Mouse (Mus musculus) intestine, embryonic 16.5 days (tissue): ENCODE data around the gene Aff3. TPM values are rescaled to one million over a fixed set of nuclear protein-coding genes. Genes with fewer than 3 reads are reported as not detected.

Source experiments
- ATAC-seq: fragments of 200-750 bp; cut with Nextera tagmentation; 2 replicates; pipeline ENCODE4 v1.8.0; 2017; ENCODE audit warnings: moderate TSS enrichment, moderate library complexity
- H3K27ac ChIP-seq: fragments of 300-500 bp; sonication (generic); 2 replicates; pipeline ENCODE4 v1.5.1; 2014; ENCODE audit warnings: mild to moderate bottlenecking, low read length
- H3K27me3 ChIP-seq: fragments of 300-500 bp; sonication (generic); replicated peaks from 2 replicates; pipeline ENCODE4 v1.6.1; 2014; ENCODE audit warnings: low read length, control low read depth, mixed read lengths; ENCODE audit not compliant: control insufficient read depth, insufficient read depth
- H3K36me3 ChIP-seq: fragments of 300-500 bp; sonication (generic); 2 replicates; pipeline ENCODE4 v1.6.1; 2014; ENCODE audit warnings: low read length, control low read depth; ENCODE audit not compliant: control insufficient read depth, insufficient read depth
- H3K4me1 ChIP-seq: fragments of 300-500 bp; sonication (generic); 2 replicates; pipeline ENCODE4 v1.6.1; 2014; ENCODE audit warnings: low read length, control low read depth, mixed read lengths; ENCODE audit not compliant: control insufficient read depth, insufficient read depth
- H3K4me2 ChIP-seq: fragments of 300-500 bp; sonication (generic); 2 replicates; pipeline ENCODE4 v1.6.1; 2014; ENCODE audit warnings: low read depth, low read length, control low read depth
- H3K4me3 ChIP-seq: fragments of 300-500 bp; sonication (generic); 2 replicates; pipeline ENCODE4 v1.5.1; 2014; ENCODE audit warnings: mild to moderate bottlenecking, low read length
- H3K9ac ChIP-seq: fragments of 300-500 bp; sonication (generic); 2 replicates; pipeline ENCODE4 v1.6.1; 2014; ENCODE audit warnings: low read depth, low read length
- H3K9me3 ChIP-seq: fragments of 300-500 bp; sonication (generic); 2 replicates; pipeline ENCODE4 v1.6.1; 2016; ENCODE audit warnings: low read length, control low read depth; ENCODE audit not compliant: control insufficient read depth
- whole genome bisulfite sequencing: fragments of 180-500 bp; shearing (Covaris S2); extraction: QIAGEN DNeasy Blood & Tissue Kit; methylation state at CpG from one replicate; pipeline ENCODE4 v1.1.7; 2014; 5-methylcytosine and 5-hydroxymethylcytosine counted together
- polyA plus RNA-seq: library from polyadenylated mRNA; unstranded; fragments of >200 nt; fragmentation: Nextera tagmentation; extraction: Ambion mirVana; gene quantifications from 2 replicates; pipeline ENCODE4 v1.2.1, GENCODE M21; 2015

Aff3 gene
- polyA plus RNA-seq: 2.1 TPM in 2 replicates

DNA sequence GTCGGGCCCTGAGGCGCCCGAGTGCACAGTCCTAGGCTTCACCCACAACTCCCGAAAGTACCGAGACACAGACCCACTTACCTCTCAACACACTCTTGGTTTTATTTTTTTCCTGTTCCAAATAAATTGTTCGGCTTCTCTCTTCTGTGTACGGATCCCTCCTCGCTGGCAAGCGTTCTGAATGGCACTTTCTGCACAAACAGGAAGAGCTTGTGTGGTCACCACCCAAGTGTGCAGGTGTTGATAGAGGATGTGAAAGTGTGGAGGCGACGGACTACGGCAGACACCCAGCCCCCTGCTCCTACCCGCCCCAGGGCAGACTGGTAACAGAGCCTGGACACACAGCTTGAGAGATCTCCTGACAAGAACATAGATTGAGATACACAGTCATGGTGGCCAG, at the start of gene Aff3:
Gene Aff3 (minus strand): TSS at position 179 of the 400 bp plus-strand sequence.
- WGBS: 79% methylated on average over 13 of the region's 13 CpGs
- Histone ChIP-seq H3K4me2 (no peak within 1 kb of the TSS), H3K9ac (no peak within 1 kb of the TSS), H3K36me3 (no peaks in the 10 kb centered on the region), H3K9me3 (no peaks in the 10 kb centered on the region), H3K4me1 (peaks cover 4% of the 10 kb centered on the region; the same call in 1 of the 2 replicates), H3K4me3 (no peak within 1 kb of the TSS), H3K27ac (peak within 1 kb of the TSS; percentile 45; the same call in 1 of the 2 replicates), H3K27me3 (no peaks in the 10 kb centered on the region)
- no peak for ATAC-seq

DNA sequence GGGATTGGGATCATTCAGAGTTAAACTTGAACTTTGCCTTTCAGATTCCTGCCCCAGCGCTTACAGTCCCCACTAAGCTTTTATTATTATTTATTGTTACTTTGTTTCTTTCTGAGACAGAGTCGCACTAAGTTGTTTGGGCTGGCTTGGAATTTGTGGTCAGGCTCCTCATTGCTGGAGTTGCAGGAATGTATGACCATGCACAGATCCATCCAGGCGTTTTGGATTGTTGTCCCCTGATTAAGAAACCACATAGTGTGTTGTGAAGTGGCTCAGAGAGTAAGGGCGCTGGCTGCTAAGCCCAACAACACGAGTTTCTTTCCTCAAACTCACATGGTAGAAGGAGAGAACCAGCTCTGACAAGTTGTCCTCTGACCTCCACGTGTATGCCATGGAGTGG, 35.9 kb upstream of the Aff3 start:
- H3K9me3 ChIP-seq: no peaks in the 10 kb centered on the region
- H3K9ac ChIP-seq: no peak overlapping the region
- H3K4me2 ChIP-seq: no peak overlapping the region
- H3K4me3 ChIP-seq: no peak overlapping the region
- no peak for ATAC-seq
- H3K27ac ChIP-seq: no peak overlapping the region
- H3K36me3 ChIP-seq: no peaks in the 10 kb centered on the region
- no peaks in the 10 kb centered on the region for H3K27me3 ChIP-seq
- H3K4me1 ChIP-seq: no peaks in the 10 kb centered on the region
- WGBS: 62% methylated on average over 6 of the region's 6 CpGs

DNA sequence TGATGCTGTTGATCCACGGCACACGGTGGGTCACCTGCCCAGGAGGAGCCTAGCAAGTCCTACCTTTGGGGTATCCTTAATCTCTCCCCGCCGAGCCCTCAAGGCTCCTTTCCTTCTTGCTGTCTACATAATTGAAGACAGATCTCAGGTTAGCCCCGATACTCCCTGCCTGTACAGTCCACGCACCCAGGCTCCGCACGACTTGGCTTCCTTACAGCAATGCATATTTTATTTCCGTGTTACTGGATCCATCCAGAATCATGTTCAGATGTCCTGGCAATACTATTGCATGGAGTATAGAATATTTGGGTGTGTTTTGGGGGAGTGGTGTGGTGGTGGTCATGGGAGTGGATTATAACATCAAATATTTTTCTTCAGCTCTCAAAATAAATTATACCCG, 34.5 kb upstream of the Aff3 start:
- no peak overlapping the region for H3K27ac ChIP-seq
- H3K4me2 ChIP-seq: no peak overlapping the region
- H3K36me3 ChIP-seq: no peaks in the 10 kb centered on the region
- no peaks in the 10 kb centered on the region for H3K9me3 ChIP-seq
- 85% methylated on average over 10 of the region's 10 CpGs for WGBS
- no peaks in the 10 kb centered on the region for H3K4me1 ChIP-seq
- H3K4me3 ChIP-seq: no peak overlapping the region
- H3K27me3 ChIP-seq: no peaks in the 10 kb centered on the region
- no peak overlapping the region for H3K9ac ChIP-seq
- ATAC-seq: no peak

DNA sequence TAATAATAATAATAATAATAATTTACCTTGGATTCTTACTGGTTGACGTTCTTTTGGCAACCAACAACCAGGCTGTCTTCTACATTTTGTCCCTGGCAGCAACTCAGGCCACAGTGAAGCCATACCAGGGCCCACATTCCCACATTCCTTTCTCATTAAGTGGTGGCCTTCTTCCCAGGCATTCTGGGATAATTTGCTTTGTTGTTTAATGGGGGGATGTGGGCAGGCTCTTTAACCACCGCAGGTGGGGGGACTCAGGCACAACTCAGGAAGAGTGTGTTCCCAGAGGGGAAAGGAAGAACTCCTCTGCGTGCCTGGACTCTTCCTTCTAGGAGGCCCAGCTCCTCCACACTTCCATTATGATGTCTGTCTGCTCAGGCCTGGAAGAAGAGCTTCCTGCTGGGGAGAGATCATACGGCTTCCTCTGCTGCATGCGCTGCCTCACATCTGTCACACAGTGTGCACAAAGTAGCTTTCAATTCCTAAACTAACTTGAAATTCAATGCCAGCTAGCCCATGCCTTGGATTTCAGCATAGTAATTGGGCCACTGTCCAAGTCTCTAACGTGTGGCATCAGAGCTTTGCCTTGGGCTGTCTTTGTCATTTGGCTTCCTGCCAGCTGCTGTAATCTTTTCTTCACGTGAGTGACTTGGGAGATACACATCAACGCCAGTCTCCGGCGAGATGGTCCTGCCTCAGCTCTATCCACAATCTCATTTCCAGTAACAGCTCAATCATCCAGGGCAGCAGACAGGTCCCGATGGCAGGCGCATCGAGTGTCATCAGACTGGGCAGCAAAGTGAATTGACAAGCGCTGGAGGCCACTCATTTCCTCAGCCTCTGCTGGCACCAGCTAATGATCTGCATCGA, 31.3 kb upstream of the Aff3 start:
- no peaks in the 10 kb centered on the region for H3K4me1 ChIP-seq
- H3K27ac ChIP-seq: no peak overlapping the region
- WGBS: 54% methylated on average over 15 of the region's 15 CpGs
- no peak overlapping the region for H3K4me3 ChIP-seq
- no peak overlapping the region for H3K9ac ChIP-seq
- H3K4me2 ChIP-seq: no peak overlapping the region
- no peaks in the 10 kb centered on the region for H3K9me3 ChIP-seq
- no peaks in the 10 kb centered on the region for H3K36me3 ChIP-seq
- ATAC-seq: no peak
- H3K27me3 ChIP-seq: no peaks in the 10 kb centered on the region

DNA sequence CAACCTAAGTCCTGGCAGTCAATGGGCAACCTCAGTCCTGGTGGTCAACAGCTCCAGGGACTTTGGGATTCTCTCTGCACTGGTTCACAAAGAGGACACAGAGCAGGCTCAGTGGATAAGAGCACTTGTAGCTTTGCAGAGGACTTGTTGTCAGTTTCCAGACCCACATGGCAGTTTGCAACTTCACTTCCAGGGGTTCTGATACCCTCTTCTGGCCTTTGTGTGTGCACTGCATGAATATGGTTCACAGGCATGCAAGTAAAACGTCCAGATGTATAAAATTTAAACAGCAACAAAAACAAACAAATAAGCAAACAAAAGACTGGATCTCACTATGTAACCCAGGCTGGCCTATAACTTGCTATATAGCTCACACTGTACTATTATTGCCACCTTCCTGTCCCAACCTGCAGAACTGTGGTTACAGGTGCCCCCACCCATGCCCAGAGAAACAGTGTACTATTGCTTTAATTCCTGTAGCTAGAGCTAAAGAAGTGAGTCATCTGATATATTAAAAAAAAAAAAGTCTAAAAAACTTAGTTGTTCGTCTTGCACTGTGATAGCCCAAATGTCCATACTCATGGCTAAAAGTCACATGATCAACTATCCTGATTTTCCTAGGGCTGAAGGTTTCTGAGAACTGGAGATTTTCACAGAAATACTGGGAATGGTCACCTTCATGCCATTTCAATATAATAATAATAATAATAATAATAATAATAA, 30.5 kb upstream of the Aff3 start:
- 68% methylated on average over 2 of the region's 2 CpGs for WGBS
- ATAC-seq: no peak
- no peak overlapping the region for H3K9ac ChIP-seq
- H3K27me3 ChIP-seq: no peaks in the 10 kb centered on the region
- no peaks in the 10 kb centered on the region for H3K9me3 ChIP-seq
- no peaks in the 10 kb centered on the region for H3K36me3 ChIP-seq
- no peak overlapping the region for H3K4me3 ChIP-seq
- no peaks in the 10 kb centered on the region for H3K4me1 ChIP-seq
- no peak overlapping the region for H3K4me2 ChIP-seq
- no peak overlapping the region for H3K27ac ChIP-seq

DNA sequence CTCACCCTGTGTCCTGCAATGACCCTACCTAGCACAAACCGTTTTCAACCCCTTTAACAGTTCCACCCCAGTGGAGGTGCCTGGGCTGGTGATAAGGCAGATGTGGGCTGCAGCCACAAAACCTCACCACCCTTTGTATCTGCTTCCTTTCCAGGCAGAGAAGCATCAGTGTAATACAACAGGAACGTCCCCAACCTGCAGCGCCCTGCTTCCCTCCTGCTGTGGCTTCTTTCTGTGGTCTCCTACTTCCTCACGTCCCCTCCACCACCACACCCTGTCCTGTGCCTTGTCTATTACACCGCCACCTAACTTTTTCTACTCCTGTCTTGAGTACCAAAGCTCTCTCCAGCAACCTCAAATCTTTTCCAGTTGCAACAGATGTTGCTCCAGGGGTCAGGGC, 29.4 kb upstream of the Aff3 start:
- no peak overlapping the region for H3K27ac ChIP-seq
- H3K27me3 ChIP-seq: no peaks in the 10 kb centered on the region
- H3K9ac ChIP-seq: no peak overlapping the region
- no peak overlapping the region for H3K4me3 ChIP-seq
- WGBS: 63% methylated on average over 5 of the region's 5 CpGs
- H3K9me3 ChIP-seq: no peaks in the 10 kb centered on the region
- H3K4me1 ChIP-seq: no peaks in the 10 kb centered on the region
- no peaks in the 10 kb centered on the region for H3K36me3 ChIP-seq
- ATAC-seq: no peak
- H3K4me2 ChIP-seq: no peak overlapping the region

DNA sequence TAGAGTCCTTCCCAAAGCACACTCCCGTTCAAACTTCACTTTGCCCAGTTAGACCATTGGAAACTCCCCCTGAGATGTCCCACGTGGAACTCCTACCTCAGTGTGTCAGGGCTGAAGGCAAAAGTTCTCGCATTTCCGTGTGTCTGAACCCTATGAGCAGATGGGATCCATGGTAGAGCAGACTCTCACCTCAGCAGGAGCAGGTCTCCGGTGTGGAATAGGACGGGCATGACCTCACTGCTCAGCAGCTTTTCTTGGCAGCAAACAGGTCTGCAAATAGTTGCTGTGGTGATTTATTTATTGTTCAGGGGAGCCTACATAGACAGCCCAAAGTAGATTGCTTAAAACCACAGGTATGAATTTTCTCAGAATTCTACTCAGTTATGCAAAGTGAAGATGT, 25.7 kb upstream of the Aff3 start:
- 69% methylated on average over 6 of the region's 6 CpGs for WGBS
- H3K9ac ChIP-seq: no peak overlapping the region
- H3K27ac ChIP-seq: no peak overlapping the region
- H3K4me2 ChIP-seq: no peak overlapping the region
- H3K36me3 ChIP-seq: no peaks in the 10 kb centered on the region
- no peak for ATAC-seq
- no peaks in the 10 kb centered on the region for H3K27me3 ChIP-seq
- no peak overlapping the region for H3K4me3 ChIP-seq
- H3K4me1 ChIP-seq: no peaks in the 10 kb centered on the region
- no peaks in the 10 kb centered on the region for H3K9me3 ChIP-seq

DNA sequence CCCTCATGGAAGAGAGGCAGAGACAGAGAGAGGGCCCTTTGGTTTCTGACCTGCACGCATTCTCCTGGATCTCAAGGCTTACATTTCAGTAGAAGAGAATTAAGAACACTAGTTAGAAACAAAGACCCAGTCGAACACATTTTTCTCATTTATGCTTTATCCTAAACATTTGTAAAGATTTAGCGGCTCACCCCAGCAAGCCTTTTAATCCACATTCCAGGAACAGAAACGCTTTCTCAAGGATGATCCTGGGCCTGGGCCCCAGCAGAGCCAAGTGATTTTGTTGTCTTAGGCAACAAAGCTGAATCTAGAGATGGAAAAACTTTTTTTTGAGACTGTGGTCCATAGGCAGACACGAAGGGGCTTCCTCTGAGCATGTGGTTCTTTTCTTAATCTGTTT, 23.5 kb upstream of the Aff3 start:
- 59% methylated on average over 5 of the region's 5 CpGs for WGBS
- ATAC-seq: no peak
- H3K4me1 ChIP-seq: no peaks in the 10 kb centered on the region
- no peak overlapping the region for H3K27ac ChIP-seq
- no peak overlapping the region for H3K9ac ChIP-seq
- no peak overlapping the region for H3K4me3 ChIP-seq
- H3K27me3 ChIP-seq: no peaks in the 10 kb centered on the region
- no peaks in the 10 kb centered on the region for H3K36me3 ChIP-seq
- H3K9me3 ChIP-seq: no peaks in the 10 kb centered on the region
- H3K4me2 ChIP-seq: no peak overlapping the region

DNA sequence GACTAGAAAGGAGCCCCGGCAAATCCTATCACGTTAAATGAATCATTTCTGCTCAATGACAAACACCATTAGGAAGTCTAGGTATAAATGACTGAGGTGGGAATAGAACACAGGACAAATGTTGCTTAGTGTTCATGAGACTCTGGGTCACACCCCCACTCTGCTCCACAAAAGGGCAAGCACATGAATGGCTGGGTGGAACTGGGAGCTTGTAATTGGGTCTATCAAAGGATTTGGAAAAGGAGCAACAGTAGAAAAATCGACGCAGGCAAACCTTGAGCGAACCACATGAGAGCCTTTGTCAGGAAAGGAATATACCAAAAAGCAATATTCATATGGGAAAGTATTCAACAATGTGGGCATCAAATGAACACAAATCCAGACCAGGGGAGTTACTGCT, 21.0 kb upstream of the Aff3 start:
- WGBS: 92% methylated on average over 5 of the region's 5 CpGs

More for the DNA sequence above, 21.0 kb upstream of the Aff3 start:
- ATAC-seq: no peak
- Histone ChIP-seq H3K36me3 (no peaks in the 10 kb centered on the region), H3K4me3 (no peak overlapping the region), H3K4me1 (no peaks in the 10 kb centered on the region), H3K9me3 (no peaks in the 10 kb centered on the region), H3K9ac (no peak overlapping the region), H3K27ac (no peak overlapping the region), H3K27me3 (no peaks in the 10 kb centered on the region), H3K4me2 (no peak overlapping the region)
